Mouse (Mus musculus): ENCODE results near the gene Slc26a8.
A peak's percentile ranks its signal among the peaks of the same experiment; 100 is the strongest.
"Not testable (repeated sequence)": the region's sequence is repeated elsewhere in the genome, so short reads cannot be mapped to it uniquely, and the experiment has no call there.

Gene Slc26a8

GRCm38 (mm10) chr17:28689586-28690283 lies at the start of gene Slc26a8:
Slc26a8 (minus strand) TSS chr17:28690233.
- DNase-seq = peak; percentile 79 to 80

DNA sequence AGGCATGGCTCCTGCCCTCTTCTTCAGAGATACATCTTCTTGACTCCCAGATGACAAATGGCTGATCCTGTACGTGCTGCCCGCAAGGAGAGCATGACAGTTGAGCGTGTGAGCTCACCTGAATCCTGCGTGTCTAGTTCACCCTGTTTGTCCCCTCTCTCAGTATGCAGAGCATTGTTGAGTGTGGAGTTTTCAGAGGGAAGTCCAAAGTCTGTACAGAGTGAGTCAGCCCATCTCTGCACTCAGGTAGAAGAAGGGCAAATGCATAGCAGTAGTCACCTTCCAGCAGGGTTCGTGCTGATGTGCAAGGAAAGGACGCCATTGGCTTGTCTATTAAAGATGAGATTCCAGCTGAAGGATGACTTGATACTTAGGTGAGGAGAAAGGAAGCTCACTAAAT lies 49.2 kb upstream of the Slc26a8 start:
- no peak for DNase-seq

GRCm38 (mm10) chr17:28737973-28738372 lies 47.9 kb upstream of the Slc26a8 start:
- no peak for DNase-seq

DNA sequence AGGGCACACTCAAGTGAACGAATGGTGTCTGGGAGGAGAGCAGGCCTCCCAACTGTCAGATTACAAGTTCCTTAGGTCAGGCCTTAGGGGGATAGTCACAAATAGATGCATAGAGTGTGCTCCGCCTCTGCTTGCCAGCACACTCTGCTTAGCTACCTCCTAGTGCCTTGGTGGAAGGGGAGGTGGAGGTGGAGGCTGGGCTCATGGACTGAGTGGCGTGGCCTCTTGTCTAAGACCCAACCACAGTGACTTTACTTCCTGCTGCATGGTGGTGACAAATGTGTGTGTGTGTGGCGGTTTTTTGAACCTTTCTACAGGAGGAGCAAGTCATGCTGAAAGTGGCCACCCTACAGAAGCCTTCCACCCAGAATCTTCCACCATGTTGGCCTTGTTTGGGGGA lies 46.5 kb upstream of the Slc26a8 start:
- no peak for DNase-seq

GRCm38 (mm10) chr17:28735317-28736105 lies 45.5 kb upstream of the Slc26a8 start:
- no peak for DNase-seq

DNA sequence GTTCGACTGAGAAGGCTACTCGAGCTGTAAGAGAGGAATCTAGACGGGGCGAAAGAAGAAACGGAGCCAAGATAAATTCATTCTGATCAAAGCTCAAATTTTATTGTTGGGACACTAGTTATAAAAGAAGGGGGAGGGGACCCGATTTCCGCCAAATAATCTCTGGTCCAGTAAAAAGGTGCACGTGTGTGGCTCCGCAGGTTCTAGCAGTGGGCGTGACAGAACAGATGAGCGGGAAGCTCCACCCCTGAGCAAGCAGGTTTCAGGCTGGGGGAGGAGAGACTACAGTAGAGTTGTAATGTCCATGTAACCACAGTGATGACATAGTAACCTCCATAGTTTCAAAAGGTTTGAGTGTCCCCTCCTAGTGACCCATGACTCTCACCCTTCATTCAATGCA lies 37.5 kb upstream of the Slc26a8 start:
- DNase-seq = not testable (repeated sequence)

GRCm38 (mm10) chr17:28725783-28726182 lies 35.8 kb upstream of the Slc26a8 start, which contains the start of gene AC170998.1:
AC170998.1 (plus strand) TSS chr17:28726083.
- no peak for DNase-seq

- DNase-seq = no peak
Measured at GRCm38 (mm10) chr17:28717535-28717934, 27.5 kb upstream of the Slc26a8 start.

DNA sequence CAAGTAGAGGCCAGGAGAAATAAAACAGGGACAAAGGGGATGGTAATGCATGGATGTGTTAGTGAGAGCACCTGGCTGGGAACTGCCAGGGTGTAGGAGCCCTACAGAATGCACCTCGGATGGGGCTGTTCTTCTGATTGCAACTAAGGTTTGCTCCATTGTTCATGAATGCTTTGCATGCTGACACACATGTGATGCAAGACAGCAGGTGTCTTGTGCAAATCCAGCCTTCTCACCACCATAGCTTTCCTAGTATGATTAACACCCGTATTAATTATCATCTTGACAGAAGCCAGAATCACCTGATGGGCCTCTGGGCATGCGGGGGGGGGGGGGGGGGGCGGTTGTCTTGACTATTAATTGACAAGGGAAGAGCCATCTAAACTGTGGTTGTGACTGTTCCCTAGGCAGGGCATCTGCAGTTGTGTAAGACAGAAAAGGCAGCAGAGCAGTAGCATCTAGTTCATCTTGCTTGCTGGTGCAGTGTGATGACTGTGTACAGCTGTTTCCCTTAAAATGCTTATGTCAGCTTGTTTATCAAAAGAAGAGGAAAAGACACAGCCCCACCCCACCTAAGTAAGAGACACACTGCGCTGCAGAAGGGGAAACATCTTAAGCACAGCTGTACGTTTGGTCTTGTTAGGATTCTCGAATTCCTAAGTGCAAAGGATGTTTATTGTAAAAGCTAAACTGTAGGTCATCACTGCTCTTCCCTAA lies 26.0 kb upstream of the Slc26a8 start:
- no peak for DNase-seq

DNA sequence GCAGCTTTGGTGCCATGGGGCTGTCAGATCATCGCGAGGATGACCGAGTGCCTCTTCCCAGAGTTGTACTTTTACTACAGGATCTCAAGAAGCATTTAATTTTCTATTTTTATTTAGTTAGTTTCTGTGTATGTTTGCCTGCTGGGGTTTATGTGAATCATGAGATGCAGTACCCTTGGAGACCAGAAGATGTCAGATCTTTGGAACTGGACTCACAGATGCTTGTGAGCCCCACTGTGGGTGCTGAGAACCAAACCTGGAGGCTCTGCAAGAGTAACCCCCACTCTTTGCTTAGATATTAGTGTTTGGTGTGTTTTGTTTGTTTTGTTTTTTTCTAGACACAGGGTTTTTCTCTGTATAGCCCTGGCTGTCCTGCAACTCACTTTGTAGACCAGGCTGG lies 24.0 kb upstream of the Slc26a8 start:
- DNase-seq = no peak

DNA sequence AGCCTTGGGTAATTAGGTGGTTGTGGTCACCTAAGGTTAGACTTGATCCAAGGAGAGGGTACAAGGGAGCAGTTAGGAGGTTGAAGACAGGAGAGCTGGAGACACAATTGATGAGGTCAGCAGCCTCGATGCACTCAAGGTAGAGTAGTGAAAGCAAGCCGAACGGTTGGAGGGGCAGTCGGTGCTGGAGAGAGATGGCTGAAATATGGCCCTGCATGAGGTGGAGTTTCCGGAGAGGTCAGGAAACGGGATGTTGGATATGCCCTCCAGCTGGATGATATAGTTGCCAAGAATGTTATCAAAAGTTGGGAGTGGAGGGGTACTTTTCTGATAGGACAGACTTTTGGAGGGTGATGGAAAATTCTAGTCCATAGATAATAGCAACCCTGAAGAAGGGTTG lies 22.3 kb upstream of the Slc26a8 start:
- no peak for DNase-seq

DNA sequence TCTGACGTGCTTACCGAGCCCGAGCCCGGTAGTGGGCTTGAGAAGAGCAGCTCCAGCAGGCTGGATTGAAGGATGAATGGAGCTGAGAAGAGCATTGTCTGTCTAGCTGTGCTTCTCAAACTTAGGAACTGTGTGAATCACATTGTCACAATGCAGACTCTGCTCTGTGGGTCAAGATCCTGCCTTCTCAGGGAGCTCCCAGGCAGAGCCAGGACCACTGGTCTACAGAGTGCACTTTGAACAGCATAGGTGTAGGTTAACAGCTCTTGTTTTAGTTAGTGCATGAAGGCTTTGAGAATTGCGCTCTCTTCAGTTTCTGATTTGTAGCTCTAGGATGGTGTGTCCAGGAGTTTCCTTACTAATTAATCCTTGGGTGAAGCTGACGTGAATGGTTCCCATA lies 21.2 kb upstream of the Slc26a8 start:
- no peak for DNase-seq

GRCm38 (mm10) chr17:28710291-28710688 lies 20.3 kb upstream of the Slc26a8 start:
- DNase-seq = no peak

DNA sequence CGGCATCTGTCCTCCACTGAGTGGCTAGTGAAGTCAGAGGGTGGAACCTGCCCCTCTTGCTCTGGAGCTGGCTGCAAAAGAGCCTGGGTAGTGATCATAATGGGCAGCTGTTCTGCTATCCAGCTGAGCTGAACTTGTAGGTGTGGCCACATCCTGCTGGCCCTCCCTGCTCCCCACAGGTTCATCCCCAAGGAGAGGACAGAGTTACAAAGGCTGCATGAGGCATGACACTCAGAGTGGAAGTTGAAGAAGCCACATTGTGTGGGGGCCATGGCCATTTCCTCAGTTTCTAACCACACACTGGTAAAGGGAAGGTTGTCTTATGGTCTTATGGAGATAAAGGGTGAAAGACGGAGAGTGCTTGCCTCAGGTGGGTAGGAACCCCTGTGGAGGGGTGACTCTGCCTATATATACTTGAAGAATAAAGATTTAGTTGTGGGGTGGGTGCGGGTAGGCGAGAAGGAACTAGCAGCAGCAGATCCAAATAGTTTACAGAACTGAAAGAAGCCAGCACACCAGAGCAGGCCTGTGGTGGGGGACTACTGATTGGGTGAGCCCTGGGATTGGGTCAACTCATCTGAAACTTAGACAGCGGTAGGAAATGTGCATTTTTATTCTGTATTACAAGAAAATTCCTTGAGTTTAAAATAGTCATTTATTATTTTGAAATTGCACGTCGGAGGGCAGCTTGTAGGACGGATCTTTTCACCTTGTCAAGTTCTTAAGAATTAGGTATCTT lies 19.7 kb upstream of the Slc26a8 start:
- DNase-seq = no peak

GRCm38 (mm10) chr17:28708989-28709388 lies 19.0 kb upstream of the Slc26a8 start:
- DNase-seq = no peak

- DNase-seq = no peak
Measured at GRCm38 (mm10) chr17:28707816-28708215, 17.8 kb upstream of the Slc26a8 start.

DNA sequence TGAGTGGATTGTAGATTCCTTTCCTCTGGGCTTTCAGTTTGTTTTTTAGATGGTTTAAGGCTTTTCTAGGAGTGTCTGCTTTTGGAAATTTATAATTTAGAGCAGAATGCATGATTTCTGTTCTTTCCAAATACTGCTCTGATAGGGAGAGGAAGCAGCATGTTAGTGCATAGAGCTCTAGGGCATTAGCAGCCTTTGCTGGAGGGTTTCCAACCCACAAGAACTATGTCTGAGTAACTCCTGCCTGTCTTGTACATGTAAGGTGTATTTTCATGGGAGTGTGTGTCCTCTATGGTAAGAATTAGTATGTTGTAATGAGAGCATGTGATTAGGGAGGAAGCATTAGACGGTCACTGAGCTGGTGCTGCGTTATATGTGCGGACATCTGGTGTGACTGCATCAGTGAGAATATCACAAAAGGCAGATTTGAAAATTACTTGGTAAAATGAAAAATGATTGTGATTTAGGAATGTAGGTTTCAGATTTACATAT lies 17.1 kb upstream of the Slc26a8 start:
- no peak for DNase-seq

GRCm38 (mm10) chr17:28706697-28707096 lies 16.7 kb upstream of the Slc26a8 start:
- DNase-seq = no peak

GRCm38 (mm10) chr17:28702646-28703045 lies 12.6 kb upstream of the Slc26a8 start:
- DNase-seq = no peak

GRCm38 (mm10) chr17:28701737-28702136 lies 11.7 kb upstream of the Slc26a8 start:
- DNase-seq = no peak

DNA sequence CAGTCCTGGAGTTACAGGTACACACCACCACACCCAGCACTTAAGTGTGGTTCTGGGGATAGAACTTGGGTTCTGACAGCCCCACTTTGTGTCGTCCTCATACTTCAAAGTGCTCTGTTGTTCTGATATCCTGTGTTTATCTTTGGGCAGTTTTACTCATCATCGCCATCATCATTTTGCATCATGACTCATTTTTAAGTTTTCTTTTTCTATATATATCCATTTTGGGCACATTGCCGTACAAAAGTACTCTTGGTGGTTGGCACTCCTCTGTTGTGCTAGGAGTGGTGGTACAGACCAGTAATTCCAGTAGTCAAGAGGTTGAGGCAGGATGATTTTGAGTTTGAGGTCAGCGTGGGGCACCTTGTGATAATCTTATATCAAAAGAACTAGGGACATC lies 11.1 kb upstream of the Slc26a8 start:
- no peak for DNase-seq

- DNase-seq = no peak
Measured at GRCm38 (mm10) chr17:28699789-28700188, 9.8 kb upstream of the Slc26a8 start.

DNA sequence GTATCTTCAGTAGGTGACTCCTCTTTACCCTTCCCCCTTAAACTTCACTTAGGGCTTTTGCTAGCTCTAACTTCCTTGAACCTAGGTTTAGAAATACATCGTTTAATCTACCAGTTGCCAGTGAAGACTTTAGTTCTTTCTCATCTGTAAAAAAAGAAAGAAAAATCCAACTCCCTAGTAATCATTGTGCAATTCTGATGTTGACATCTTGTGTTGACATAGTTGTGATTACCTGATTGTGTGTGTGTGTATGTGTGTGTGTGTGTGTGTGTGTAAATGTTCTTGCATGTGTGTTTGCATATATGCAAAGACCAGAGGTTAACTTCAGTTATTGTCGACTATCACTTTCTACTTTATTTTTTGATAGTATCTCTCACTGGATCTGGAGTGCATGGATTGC lies 8.6 kb upstream of the Slc26a8 start:
- no peak for DNase-seq

All from cerebellum, postnatal 25 days (tissue).